Mouse (Mus musculus) kidney, adult 18-20 months (tissue): ENCODE measurements around the gene Letm1.

Experiments used
- DNase-seq: peaks from one replicate; pipeline ENCODE4 v3.0.0; 2021

The Letm1 gene

GRCm38 (mm10) chr5:33782345-33782998 is at the start of gene Letm1:
Letm1 (minus strand) TSS chr5:33782817.
- DNase-seq: peak; percentile 93

- no peak for DNase-seq
These were observed 48.2 kb upstream of the Letm1 start for GRCm38 (mm10) chr5:33830832-33831231.

GRCm38 (mm10) chr5:33829958-33830357 is 47.3 kb upstream of the Letm1 start:
- no peak for DNase-seq

DNA sequence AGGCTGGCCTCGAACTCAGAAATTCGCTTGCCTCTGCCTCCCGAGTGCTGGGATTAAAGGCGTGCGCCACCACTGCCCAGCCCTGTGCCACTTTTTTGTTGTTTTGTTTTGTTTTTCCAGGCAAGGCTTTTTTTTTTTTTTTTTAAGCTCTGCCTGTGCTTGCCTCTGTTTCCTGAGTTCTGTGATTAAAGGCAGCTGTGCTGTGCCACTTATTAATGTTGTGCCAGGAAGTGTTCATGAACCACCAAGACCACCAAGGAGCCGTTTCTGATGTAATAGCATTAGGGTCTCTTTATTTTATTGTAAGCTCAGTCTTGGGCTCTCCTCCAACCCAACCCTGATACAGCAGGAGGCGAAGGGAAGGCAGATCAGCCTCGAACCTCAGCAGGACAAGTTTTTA is 45.5 kb upstream of the Letm1 start:
- DNase-seq: no peak

DNA sequence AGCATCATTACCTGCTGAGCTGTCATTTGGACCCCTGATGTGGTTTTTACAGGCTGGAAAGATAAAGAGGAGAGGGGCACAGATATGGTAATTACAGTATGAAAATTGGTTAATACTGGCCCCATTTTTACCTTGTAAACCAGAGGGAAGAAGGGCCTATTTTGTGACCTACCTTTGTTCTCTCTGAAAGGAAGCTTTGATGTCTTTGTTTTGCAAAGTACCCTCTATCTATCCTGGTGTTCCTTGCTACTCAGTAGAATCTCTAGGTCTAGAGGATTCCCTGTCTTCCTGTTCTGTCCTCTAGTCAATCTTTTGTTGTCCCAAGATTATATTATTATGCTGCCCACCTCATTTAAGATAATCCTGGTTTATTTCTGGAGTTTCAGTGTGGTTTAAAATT is 43.4 kb upstream of the Letm1 start:
- no peak for DNase-seq

DNA sequence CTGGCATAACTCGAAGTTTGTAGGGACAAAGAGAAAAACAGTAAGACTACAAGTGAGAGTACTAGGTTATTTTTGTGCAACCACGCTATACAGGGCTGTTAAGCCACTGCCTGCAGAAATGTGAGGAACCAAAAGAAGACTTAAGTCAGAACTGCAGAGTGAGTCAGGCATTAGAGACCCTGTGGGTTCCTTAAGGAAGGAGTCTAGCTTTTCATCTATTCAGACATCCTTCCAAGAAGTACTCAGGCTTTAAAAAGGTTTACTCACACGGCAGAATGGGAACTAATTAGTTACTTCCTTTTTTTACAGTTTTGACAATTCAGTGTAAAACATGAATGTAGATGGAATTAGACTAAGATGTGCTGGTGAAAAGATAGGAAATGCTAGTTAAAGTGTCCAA is 39.8 kb upstream of the Letm1 start:
- DNase-seq: no peak

DNA sequence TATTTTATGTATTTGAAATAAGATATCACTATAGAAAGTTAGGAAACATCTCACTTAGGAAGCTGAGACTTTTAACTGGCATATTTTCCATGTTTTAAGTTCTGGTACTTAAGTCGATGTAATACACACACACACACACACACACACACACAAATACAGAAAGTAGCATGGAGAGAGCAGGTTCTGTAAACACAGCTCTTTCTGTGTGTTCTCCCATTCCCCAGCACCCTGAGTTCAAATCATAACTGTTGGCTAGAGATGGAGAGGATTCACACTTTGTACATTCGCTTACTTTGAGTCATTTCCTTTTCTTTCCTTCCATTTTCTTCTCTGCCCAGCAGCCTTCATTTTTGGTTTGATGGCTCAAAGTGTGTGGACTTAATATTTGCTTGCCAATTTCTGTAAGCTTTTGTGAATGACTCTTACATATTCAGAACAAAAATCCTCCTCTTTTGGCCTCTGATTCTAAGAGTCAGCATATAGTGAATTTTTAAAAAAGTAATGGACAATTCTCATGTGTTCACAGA is 39.3 kb upstream of the Letm1 start:
- no peak for DNase-seq

DNA sequence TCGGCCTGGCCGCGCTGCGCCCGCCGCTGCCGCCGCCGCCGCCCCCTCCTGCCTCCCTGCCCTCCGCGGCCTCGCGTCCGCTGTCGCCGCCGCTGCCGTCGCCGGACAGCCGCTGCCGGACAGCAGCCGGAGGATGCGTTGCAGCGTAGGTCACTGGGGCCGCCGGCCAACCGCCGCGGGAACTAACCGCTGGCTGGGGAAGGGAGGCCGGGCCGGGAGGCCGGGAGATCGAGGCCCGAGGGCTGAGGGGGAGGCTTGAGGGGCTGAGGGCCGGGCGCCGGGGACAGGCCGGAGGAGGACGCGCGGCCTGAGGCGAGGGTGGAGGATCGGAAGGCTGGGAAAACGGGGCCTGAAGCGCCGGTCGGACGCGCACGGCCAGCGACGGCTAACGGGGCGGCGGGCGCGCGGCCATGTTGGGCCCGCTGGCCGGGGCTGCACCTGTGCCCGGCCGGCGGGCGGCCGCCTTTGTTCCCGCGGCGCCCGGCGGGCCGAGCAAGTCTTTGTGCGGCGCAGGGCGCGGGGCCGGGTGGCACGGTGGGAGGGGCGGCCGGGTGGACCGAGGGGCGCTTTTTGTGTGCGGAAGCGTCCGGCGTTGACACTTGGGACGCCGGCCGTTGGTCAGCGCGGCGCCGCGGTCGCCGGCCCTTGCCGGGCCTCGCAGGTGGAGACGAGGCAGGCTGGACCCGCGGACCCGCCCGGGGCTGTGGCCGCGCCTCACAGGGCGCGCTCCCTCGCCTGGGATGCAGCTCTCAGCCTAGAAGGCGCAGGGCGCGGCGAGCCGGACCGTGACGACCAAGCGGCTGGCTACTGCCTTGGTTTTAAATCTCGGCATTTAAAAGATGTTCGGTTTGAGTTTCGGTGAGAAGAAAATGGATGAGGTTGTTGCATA is 38.4 kb upstream of the Letm1 start:
- peak; percentile 70 for DNase-seq

DNA sequence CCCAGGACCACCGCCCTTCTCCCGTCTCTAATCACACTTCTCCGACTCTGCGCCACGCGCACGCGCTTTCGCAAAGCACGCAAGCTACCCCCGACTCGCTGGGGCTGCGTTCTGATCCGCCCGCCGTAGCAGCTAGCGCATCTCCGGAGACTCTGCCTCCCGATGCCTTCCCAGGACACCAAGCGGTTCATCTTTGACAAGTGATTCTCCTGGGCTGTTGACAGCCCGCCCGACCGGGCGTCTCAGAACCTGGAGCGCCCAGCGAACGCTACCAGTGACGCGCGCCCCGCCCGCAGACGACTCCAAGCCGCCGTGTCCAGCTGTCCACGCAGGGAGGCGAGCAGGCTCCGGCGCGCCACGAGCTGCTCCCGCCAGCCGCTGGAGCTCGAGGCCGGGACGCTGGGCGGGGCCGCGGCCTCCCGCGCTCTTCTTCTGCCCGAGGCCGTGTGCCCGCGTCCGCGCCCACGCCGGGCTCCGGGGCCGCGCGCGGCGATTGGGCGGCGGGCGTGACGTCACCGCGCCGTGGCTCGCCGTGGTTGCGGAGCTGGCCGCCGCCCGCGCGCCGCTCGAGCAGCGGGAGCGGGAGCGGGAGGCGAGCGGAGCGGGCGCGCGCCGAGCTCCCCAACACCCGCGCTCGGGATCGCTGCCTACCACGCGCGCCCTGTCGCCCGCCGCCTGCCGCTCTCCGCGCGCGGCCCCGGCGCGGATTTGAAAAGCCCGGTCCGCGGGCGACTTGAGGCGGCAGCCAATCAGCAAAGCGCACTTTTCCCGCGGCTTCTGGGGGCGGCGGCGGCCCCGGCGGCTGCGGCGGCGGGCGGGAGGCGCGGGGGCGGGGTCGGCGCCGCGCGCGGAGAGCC is 37.5 kb upstream of the Letm1 start, which contains the start of gene Nsd2:
Nsd2 (plus strand) TSS at position 850 of the 857 bp plus-strand sequence.
- DNase-seq: peak; percentile 89

- no peak for DNase-seq
These were observed 36.7 kb upstream of the Letm1 start for GRCm38 (mm10) chr5:33819141-33819875.

DNA sequence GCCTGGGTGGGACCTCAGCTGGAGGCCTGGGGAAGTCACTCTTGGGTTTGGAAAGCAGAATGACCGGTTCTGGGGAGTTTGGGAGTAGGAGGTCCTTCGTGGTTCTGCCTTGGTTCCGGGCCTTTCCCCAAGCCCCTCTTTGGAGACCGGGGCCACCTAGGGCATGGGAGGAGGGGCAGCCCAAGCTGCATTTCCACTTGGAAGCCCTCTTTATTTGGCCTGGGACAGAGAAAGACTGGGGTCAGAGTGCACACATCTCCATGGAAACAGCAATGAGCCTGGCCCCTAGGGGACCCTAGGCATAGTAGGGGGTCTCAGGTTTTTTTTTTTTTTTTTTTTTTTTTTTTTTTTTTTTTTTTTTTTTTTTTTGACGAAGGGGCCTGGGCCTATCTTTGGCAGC is 35.5 kb upstream of the Letm1 start:
- no peak for DNase-seq

DNA sequence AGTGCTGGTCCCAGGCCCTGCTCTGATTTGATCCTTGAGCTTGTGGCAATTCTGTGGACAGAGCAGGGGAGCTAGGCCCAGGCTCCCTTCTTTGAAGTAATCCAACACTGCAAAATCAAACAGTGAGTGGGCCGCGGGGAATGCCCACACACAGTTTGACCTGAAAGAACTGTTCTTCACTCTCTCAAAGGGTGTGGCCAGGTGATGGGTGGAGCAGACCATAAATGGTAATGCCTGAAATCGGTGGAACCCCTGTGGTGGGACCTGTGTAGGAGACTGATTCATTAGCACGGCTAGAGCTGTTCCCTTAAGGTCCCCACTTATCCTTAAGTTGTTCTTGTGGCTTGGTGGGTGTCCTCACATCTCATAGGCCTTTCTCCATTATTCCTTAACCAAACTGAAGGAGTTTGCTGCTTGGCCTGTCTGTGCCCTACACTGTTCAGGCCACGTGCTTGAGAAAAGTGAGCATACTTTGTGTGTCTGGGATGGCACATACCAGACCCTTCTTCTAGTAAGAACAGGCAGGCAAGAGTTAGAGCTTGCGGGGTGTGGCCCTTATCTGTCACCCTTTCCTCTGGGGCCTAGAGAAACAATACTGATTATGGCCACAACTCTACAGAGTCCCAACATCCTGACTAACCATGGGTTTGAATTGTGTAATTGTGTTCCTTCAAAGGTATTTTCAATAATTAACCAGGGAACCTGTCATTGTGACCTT is 33.5 kb upstream of the Letm1 start:
- no peak for DNase-seq

DNA sequence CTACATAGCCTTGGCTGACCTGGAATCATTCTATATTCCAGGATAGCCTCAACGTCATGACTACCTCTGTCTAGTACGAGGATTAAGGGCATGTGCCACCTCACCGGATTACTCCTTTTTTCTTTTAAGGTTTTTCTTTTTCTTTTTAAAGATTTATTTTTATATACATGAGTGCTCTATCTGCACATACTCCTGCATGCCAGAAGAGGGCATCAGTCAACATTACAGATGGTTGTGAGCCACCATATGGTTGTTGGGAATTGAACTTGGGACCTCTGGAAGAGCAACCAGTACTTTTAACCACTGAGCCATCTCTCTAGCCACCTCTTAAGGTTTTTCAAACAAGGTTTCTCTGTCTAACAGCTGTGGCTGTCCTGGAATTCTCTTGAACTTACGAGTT is 28.9 kb upstream of the Letm1 start:
- DNase-seq: no peak

GRCm38 (mm10) chr5:33803337-33803736 is 20.7 kb upstream of the Letm1 start:
- DNase-seq: no peak

DNA sequence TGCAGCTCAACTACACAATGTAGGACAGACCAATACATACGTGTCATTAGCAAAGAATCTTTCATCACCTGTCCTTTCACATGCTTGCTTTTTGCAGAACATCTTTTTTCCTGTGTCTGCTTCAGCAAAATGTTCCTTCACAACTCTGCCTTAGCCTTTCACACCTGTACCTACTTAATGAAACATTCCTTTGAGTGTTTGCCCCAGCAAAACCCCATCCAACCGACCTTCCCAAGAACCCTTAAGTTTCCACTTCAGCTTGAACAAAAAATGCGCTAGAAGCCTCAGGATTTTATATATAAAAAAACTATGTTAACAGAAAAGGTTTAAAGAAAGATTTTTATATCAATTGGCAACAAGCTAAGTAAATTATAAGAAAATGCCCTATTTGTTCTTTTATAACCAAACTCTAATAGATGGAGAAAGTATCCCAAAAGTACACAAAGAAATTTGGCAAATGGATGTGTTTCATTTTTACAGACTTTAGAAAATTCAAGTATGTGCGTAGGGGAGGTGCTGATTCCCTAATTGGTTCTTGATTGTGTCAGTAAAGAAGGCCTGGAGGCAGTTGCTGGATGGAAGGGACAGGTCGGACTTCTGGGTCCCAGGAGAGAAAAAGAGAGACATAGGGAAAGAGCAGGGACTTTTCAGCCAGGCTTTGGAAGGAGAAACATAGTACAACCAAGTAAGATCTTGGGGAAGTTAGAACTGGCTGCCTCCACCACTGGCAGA is 9.5 kb upstream of the Letm1 start:
- no peak for DNase-seq

- no peak for DNase-seq
These were observed 378 bp upstream of the Letm1 start for GRCm38 (mm10) chr5:33782999-33783390.

- DNase-seq: no peak
These were observed 663 bp downstream of the Letm1 start for GRCm38 (mm10) chr5:33781964-33782344.

DNA sequence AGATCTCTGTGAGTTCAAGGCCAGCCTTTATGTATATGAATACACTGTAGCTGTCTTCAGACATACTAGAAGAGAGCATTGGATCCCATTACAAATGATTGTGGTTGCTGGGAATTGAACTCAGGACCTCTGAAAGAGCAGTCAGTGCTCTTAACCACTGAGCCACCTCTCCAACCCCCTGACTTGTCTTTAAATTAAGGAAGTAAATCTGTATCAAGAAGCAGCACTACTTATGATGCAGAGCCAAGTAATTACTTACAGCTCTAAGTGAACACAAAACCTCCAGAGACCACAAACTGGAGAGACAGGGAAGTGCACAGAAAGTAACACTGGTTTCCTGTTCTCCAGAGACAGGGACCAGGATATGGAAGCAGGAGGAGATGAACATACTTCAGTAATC is 5.4 kb downstream of the Letm1 start:
- DNase-seq: no peak

DNA sequence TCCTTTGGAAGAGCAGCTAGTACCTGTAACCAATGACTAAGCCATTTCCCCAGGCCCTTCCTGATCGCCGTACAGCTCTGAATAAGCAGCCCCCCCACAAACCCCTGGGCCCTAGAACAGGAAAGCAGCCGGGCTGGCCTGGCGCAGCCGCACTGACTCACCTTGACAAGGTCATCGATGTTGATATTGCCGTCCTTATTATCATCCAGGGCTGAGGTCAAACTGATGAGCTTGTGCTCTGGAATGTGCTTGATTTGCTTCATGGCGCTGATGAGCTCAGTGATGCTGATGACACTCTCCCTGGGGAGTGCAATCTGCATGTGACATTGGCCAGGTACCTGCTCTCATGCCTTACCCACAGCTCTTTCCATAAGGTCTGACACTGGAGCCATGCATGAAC is 39.1 kb downstream of the Letm1 start:
- DNase-seq: no peak

DNA sequence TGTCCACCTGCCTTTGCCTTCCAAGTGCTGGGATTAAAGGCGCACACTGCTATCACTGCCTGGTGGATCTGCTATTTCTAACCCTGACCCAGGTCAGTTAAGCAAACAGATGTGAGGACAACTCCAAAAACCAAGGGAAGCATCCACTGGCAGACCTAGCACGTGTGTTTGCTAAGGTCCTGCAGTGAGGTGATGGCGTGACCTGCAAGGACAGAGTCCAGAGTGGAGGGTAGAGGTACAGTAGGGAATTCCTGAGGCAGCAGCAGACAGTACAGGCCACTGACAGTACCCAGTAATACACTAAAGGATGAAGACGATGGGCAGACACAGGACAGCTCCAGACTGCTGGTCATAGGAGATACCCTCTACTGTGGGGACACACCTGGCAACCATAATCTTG is 42.1 kb downstream of the Letm1 start:
- DNase-seq: no peak

DNA sequence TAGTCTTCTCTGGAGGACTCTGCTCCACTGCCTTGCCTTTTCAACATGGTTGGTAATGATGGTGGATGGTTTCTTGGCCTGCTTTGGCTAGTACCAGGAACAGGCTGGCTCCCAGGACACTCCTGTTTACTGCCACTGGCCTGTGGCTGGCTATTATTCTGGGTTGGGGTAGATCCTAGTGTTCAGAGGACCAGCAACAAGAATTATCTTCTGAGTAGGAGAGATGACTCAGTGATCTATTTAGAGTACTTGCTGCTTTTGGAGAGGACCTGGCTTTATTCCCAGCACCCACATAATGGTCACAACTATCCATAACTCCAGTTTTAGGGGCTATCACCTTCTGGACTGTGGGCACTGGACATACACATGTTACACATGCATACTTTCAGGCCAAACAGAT is 44.3 kb downstream of the Letm1 start:
- no peak for DNase-seq
